Mouse (Mus musculus) embryonic fibroblast, embryonic 13.5 days (primary cell): ENCODE results near the gene Psen2.

ENCODE experiments used
- CTCF ChIP-seq: IDR thresholded peaks from 2 replicates; pipeline ENCODE4 v1.5.1; 2011; ENCODE audit warnings: mild to moderate bottlenecking, control low read depth, low read length, moderate library complexity, borderline replicate concordance; ENCODE audit not compliant: insufficient read depth
- POLR2A ChIP-seq: IDR thresholded peaks from 2 replicates; pipeline ENCODE4 v1.6.1; 2011; ENCODE audit warnings: low read depth, mild to moderate bottlenecking, control low read depth, low read length, moderate library complexity

DNA sequence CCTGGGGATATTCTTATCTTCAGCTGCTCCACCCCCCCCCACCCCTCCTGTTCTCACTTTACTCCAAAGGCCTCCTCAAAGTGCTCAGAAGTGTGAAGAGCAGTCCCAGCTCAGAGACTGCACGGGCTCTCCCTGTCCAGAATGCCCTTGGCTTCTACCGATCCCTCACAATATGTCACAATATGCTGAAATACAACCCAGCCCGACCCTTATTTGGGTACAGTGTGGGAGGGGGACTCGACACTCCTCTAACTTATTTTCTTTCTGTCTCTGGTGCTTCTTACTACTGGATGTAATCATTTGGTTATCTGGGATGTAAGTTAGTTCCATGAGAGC, 63.6 kb downstream of the Psen2 start:
- TF ChIP-seq POLR2A (no peak), CTCF (no peak)
